Mouse (Mus musculus) yolk sac, embryonic 10.5 days (tissue): ENCODE data around the gene Saa1.

Source experiments
- DNase-seq: peaks from one replicate; pipeline ENCODE4 v3.0.0-alpha.2; 2017; ENCODE audit warnings: low spot score

The Saa1 gene

GRCm38 (mm10) chr7:46718591-46719270 is 24.0 kb downstream of the Saa1 start:
- no peak for DNase-seq

- no peak for DNase-seq
These were observed 25.9 kb downstream of the Saa1 start for GRCm38 (mm10) chr7:46716897-46717296.

- DNase-seq, result no peak
These were observed 27.2 kb downstream of the Saa1 start, which contains the start of gene Saa3 for GRCm38 (mm10) chr7:46715600-46715999. Gene Saa3 (minus strand): TSS chr7:46715700.

GRCm38 (mm10) chr7:46714518-46714917 is 28.3 kb downstream of the Saa1 start:
- peak; percentile 55 for DNase-seq

- no peak for DNase-seq
These were observed 30.5 kb downstream of the Saa1 start for GRCm38 (mm10) chr7:46712250-46712649.

- DNase-seq, result peak; percentile 89
These were observed 32.4 kb downstream of the Saa1 start, which contains the start of gene Saal1 for GRCm38 (mm10) chr7:46710390-46710844. Gene Saal1 (minus strand): TSS chr7:46710680.

- no peak for DNase-seq
These were observed 42.2 kb downstream of the Saa1 start for GRCm38 (mm10) chr7:46700521-46701025.

GRCm38 (mm10) chr7:46696754-46697153 is 46.0 kb downstream of the Saa1 start:
- no peak for DNase-seq
